Mouse (Mus musculus) stomach, embryonic 15.5 days (tissue): Measurements from ENCODE around the gene Cdkn2d. TPM values are rescaled to one million over a fixed set of nuclear protein-coding genes. Genes with fewer than 3 reads are reported as not detected.

Experiments
- ATAC-seq: fragments of 200-750 bp; cut with Nextera tagmentation; 2 replicates; pipeline ENCODE4 v1.8.0; 2017; ENCODE audit warnings: low read depth, moderate number of reproducible peaks, moderate TSS enrichment; ENCODE audit not compliant: insufficient read depth, low FRiP score
- H3K27ac ChIP-seq: fragments of 300-500 bp; sonication (generic); 2 replicates; pipeline ENCODE4 v1.5.1; 2015; ENCODE audit warnings: mild to moderate bottlenecking, inconsistent platforms
- H3K27me3 ChIP-seq: fragments of 300-500 bp; sonication (generic); replicated peaks from 2 replicates; pipeline ENCODE4 v1.6.1; 2015; ENCODE audit warnings: inconsistent platforms
- H3K36me3 ChIP-seq: fragments of 300-500 bp; sonication (generic); 2 replicates; pipeline ENCODE4 v1.6.1; 2015; ENCODE audit warnings: inconsistent platforms
- H3K4me1 ChIP-seq: fragments of 300-500 bp; sonication (generic); 2 replicates; pipeline ENCODE4 v1.6.1; 2015; ENCODE audit warnings: inconsistent platforms
- H3K4me2 ChIP-seq: fragments of 300-500 bp; sonication (generic); 2 replicates; pipeline ENCODE4 v1.6.1; 2015; ENCODE audit warnings: mild to moderate bottlenecking, inconsistent platforms
- H3K4me3 ChIP-seq: fragments of 300-500 bp; sonication (generic); replicated peaks from 2 replicates; pipeline ENCODE4 v1.5.1; 2015; ENCODE audit warnings: inconsistent platforms
- H3K9ac ChIP-seq: fragments of 300-500 bp; sonication (generic); 2 replicates; pipeline ENCODE4 v1.6.1; 2015; ENCODE audit warnings: inconsistent platforms
- H3K9me3 ChIP-seq: fragments of 300-500 bp; sonication (generic); 2 replicates; pipeline ENCODE4 v1.6.1; 2016; ENCODE audit warnings: inconsistent platforms
- WGBS: fragments of 180-500 bp; shearing (Covaris S2); methylation state at CpG from one replicate; pipeline ENCODE4 v1.1.7; 2015; 5-methylcytosine and 5-hydroxymethylcytosine counted together
- polyA plus RNA-seq: library from polyadenylated mRNA; unstranded; fragments of >200 nt; fragmentation: Nextera tagmentation; extraction: Ambion mirVana; gene quantifications from 2 replicates; pipeline ENCODE4 v1.2.1, GENCODE M21; 2015

Cdkn2d gene
- polyA plus RNA-seq, 1 experiment from 2014 or later = 50.0 TPM

GRCm38 (mm10) chr9:21238733-21239464, 52.3 kb downstream of the Cdkn2d start, which contains the start of gene Keap1:
Gene Keap1 (minus strand): TSS chr9:21239361.
- peak; percentile 86 for ATAC-seq
- H3K36me3 ChIP-seq = peaks cover under 1% of the 10 kb centered on the region; the same call in 1 of the 2 replicates
- H3K4me3 ChIP-seq = peak within 1 kb of the TSS; percentile 78
- H3K4me1 ChIP-seq = peaks cover 18% of the 10 kb centered on the region
- no peaks in the 10 kb centered on the region for H3K9me3 ChIP-seq
- peak within 1 kb of the TSS; percentile 69 for H3K4me2 ChIP-seq
- peak within 1 kb of the TSS; percentile 93 for H3K27ac ChIP-seq
- H3K27me3 ChIP-seq = peaks cover 13% of the 10 kb centered on the region
- under 1% methylated on average over 75 of the region's 90 CpGs for WGBS
- peak within 1 kb of the TSS; percentile 94 for H3K9ac ChIP-seq

Other genes starting within 250 kb of the Cdkn2d start
- 0.73 TPM in 1 of 2 replicates, not detected in the other for gene Zglp1, start 224.3 kb downstream of the Cdkn2d start, polyA plus RNA-seq
- gene Gm49373, start 218.3 kb downstream of the Cdkn2d start, polyA plus RNA-seq = 0.58 and 0.82 TPM in 2 replicates
- 57.6 and 58.0 TPM in 2 replicates for gene Fdx1l, start 217.8 kb downstream of the Cdkn2d start, polyA plus RNA-seq
- 1.6 and 1.7 TPM in 2 replicates for gene Gm38431, start 199.4 kb downstream of the Cdkn2d start, polyA plus RNA-seq
- gene Raver1, start 199.4 kb downstream of the Cdkn2d start, polyA plus RNA-seq = 48.3 and 60.9 TPM in 2 replicates
- 13.6 and 15.8 TPM in 2 replicates for gene Tyk2, start 160.2 kb downstream of the Cdkn2d start, polyA plus RNA-seq
- 284 and 293 TPM in 2 replicates for gene Cdc37, start 141.4 kb downstream of the Cdkn2d start, polyA plus RNA-seq
- gene Pde4a, start 125.7 kb downstream of the Cdkn2d start, polyA plus RNA-seq = 5.9 and 6.2 TPM in 2 replicates
- gene Keap1, start 52.0 kb downstream of the Cdkn2d start, polyA plus RNA-seq = 61.1 and 61.6 TPM in 2 replicates
- gene S1pr5, start 43.0 kb downstream of the Cdkn2d start, polyA plus RNA-seq = 0.93 and 1.6 TPM in 2 replicates
- 49.9 and 51.3 TPM in 2 replicates for gene Atg4d, start 26.1 kb downstream of the Cdkn2d start, polyA plus RNA-seq
- 14.4 and 14.5 TPM in 2 replicates for gene Kri1, start 3.4 kb downstream of the Cdkn2d start, polyA plus RNA-seq
- gene Ap1m2, start 20.9 kb upstream of the Cdkn2d start, polyA plus RNA-seq = 67.7 and 74.2 TPM in 2 replicates
- 89.1 and 95.7 TPM in 2 replicates for gene Slc44a2, start 29.3 kb upstream of the Cdkn2d start, polyA plus RNA-seq
- 150 and 154 TPM in 2 replicates for gene Ilf3, start 76.5 kb upstream of the Cdkn2d start, polyA plus RNA-seq
- gene Qtrt1, start 120.4 kb upstream of the Cdkn2d start, polyA plus RNA-seq = 55.9 and 57.6 TPM in 2 replicates
- 71.3 and 75.7 TPM in 2 replicates for gene Dnm2, start 133.5 kb upstream of the Cdkn2d start, polyA plus RNA-seq
- gene Tmed1, start 218.8 kb upstream of the Cdkn2d start, polyA plus RNA-seq = 85.8 and 90.5 TPM in 2 replicates
- gene AB124611, start 234.8 kb upstream of the Cdkn2d start, polyA plus RNA-seq = 5.3 and 6.0 TPM in 2 replicates